Mouse (Mus musculus) lung, adult 2 months (tissue): ENCODE data around the gene B020031M17Rik.
"Not testable (repeated sequence)": the region's sequence is repeated elsewhere in the genome, so short reads cannot be mapped to it uniquely, and the experiment has no call there.

Experiments used
- CTCF ChIP-seq: fragments of 200-500 bp; IDR thresholded peaks from 2 replicates; pipeline ENCODE4 v1.5.1; 2011; ENCODE audit warnings: mild to moderate bottlenecking, low read length, control low read depth; ENCODE audit not compliant: insufficient read depth
- POLR2A ChIP-seq: fragments of 200-500 bp; IDR thresholded peaks from 2 replicates; pipeline ENCODE4 v1.6.1; 2011; ENCODE audit warnings: low read depth, mild to moderate bottlenecking, control low read depth, low read length, borderline replicate concordance; ENCODE audit errors: extremely low read depth

GRCm38 (mm10) chr13:119969163-119969562 is 18.6 kb upstream of the B020031M17Rik start:
- TF ChIP-seq CTCF, POLR2A: not testable (repeated sequence)
